ENCODE assay signal across 8 mouse cellular contexts in genomic region chr5:34549483-34550221, GRCm38 (mm10). TPM values are rescaled to one million over a fixed set of nuclear protein-coding genes. Genes with fewer than 3 reads are reported as not detected.
A peak's percentile ranks its signal among the peaks of the same experiment; 100 is the strongest.
DNase-seq lines count a peak whose midpoint lies in the region; ATAC-seq and TF ChIP-seq lines count a peak whose summit lies in the region.

No protein-coding gene starts in this region.

- H3K27ac ChIP-seq in spleen, adult 2 months (ENCODE audit: insufficient read depth, low read length), result no peak overlapping the region
- H3K27ac ChIP-seq in heart, embryonic 11.5 days (ENCODE audit: low read depth, low read length), result no peak overlapping the region
- H3K27ac ChIP-seq in kidney, postnatal 0 days, result peak overlapping the region; percentile 39; the same call in 1 of the 2 replicates
- 0 out of 2 replicates have a peak overlapping the region, but pooled peaks have one; percentile 5 for H3K27ac ChIP-seq in macrophage
- H3K27ac ChIP-seq in testis, adult 2 months (ENCODE audit: control insufficient read depth, insufficient read depth, low read depth, low read length), result no peak overlapping the region

- peaks cover 100% of the 10 kb centered on the region for H3K79me2 ChIP-seq in macrophage (ENCODE audit: inconsistent target)

- TF ChIP-seq POLR2A in spleen, adult 2 months (IDR thresholded peaks at IDR 0.05; ENCODE audit: low read depth, low read length), result no peak
- no peak for TF ChIP-seq POLR2A in testis, adult 2 months (IDR thresholded peaks at IDR 0.05; ENCODE audit: control insufficient read depth, low read depth, low read length)

- peaks cover 24% of the 10 kb centered on the region for H3K4me1 ChIP-seq in spleen, adult 2 months (ENCODE audit: control insufficient read depth, insufficient read depth, insufficient read length)
- H3K4me1 ChIP-seq in heart, embryonic 11.5 days (ENCODE audit: control insufficient read depth, insufficient read depth, low read length), result no peaks in the 10 kb centered on the region
- peaks cover 4% of the 10 kb centered on the region; the same call in 1 of the 2 replicates for H3K4me1 ChIP-seq in kidney, postnatal 0 days (replicated peaks; ENCODE audit: insufficient read depth, low read length)
- peaks cover 7% of the 10 kb centered on the region for H3K4me1 ChIP-seq in testis, adult 2 months (ENCODE audit: control insufficient read depth, insufficient read depth, low read length)

- TF ChIP-seq CTCF in spleen, adult 2 months (IDR thresholded peaks at IDR 0.05; ENCODE audit: extremely low read depth, insufficient read depth, insufficient read length, insufficient replicate concordance), result no peak
- TF ChIP-seq CTCF in kidney, postnatal 0 days (IDR thresholded peaks at IDR 0.05; ENCODE audit: low read depth), result no peak
- TF ChIP-seq CTCF in testis, adult 2 months (IDR thresholded peaks at IDR 0.05; ENCODE audit: control insufficient read depth, insufficient read depth, insufficient replicate concordance, low read depth, low read length), result no peak

- no peaks in the 10 kb centered on the region for H3K27me3 ChIP-seq in spleen, adult 2 months (ENCODE audit: control insufficient read depth, insufficient read depth, low read length)
- no peaks in the 10 kb centered on the region for H3K27me3 ChIP-seq in heart, embryonic 11.5 days (ENCODE audit: control insufficient read depth, insufficient read depth, low read length)
- H3K27me3 ChIP-seq in kidney, postnatal 0 days (ENCODE audit: insufficient read depth, low read length), result no peaks in the 10 kb centered on the region
- no peaks in the 10 kb centered on the region for H3K27me3 ChIP-seq in testis, adult 2 months (ENCODE audit: control insufficient read depth, insufficient read depth, low read length)

- H3K4me3 ChIP-seq in spleen, adult 2 months (ENCODE audit: extremely low read depth, insufficient read depth, insufficient read length), result peak overlapping the region; percentile 55
- H3K4me3 ChIP-seq in heart, embryonic 11.5 days (ENCODE audit: low read depth, low read length), result peak overlapping the region; percentile 71
- peak overlapping the region; percentile 72 for H3K4me3 ChIP-seq in kidney, postnatal 0 days (replicated peaks; ENCODE audit: low read depth, low read length)
- H3K4me3 ChIP-seq in macrophage (ENCODE audit: inconsistent target), result peak overlapping the region; percentile 11; the same call in 1 of the 2 replicates
- peak overlapping the region; percentile 35 for H3K4me3 ChIP-seq in testis, adult 2 months (ENCODE audit: control insufficient read depth, low read depth, low read length)

- H3K9me3 ChIP-seq in heart, embryonic 11.5 days (replicated peaks; ENCODE audit: control insufficient read depth, low read length), result no peaks in the 10 kb centered on the region
- H3K9me3 ChIP-seq in kidney, postnatal 0 days (replicated peaks; ENCODE audit: low read length), result no peaks in the 10 kb centered on the region

- WGBS in spleen, adult 2 months, result 3% methylated on average over 48 of the region's 49 CpGs
- WGBS in heart, embryonic 11.5 days (ENCODE audit: insufficient replicate concordance), result under 1% methylated on average over 49 of the region's 49 CpGs
- WGBS in kidney, postnatal 0 days, result under 1% methylated on average over 47 of the region's 49 CpGs
- 6% methylated on average over 38 of the region's 49 CpGs for WGBS in macrophage (ENCODE audit: missing documents)

- peak overlapping the region; percentile 94 for H3K4me2 ChIP-seq in heart, embryonic 11.5 days
- peak overlapping the region; percentile 82 for H3K4me2 ChIP-seq in kidney, postnatal 0 days (ENCODE audit: low read length)

- ATAC-seq in heart, embryonic 11.5 days (replicated peaks; ENCODE audit: insufficient number of reproducible peaks, low FRiP score, low TSS enrichment), result peak; percentile 81
- ATAC-seq in kidney, postnatal 0 days (replicated peaks; ENCODE audit: low FRiP score, low read depth), result peak; percentile 67

- DNase-seq in spleen, adult 2 months (ENCODE audit: low read depth in 1 of 2, low spot score in 2 of 2), result no peak
- DNase-seq in spleen, postnatal 36 days (ENCODE audit: low spot score in 2 of 2), result no peak
- peak; percentile 26 to 47 for DNase-seq in cerebellum, postnatal 36 days
- peak; percentile 72 for DNase-seq in kidney, postnatal 0 days (ENCODE audit: low spot score)
- DNase-seq in spleen, postnatal 14 days (ENCODE audit: low spot score in 2 of 2), result no peak

- H3K9ac ChIP-seq in heart, embryonic 11.5 days (ENCODE audit: low read depth, low read length), result peak overlapping the region; percentile 89
- H3K9ac ChIP-seq in kidney, postnatal 0 days (ENCODE audit: low read depth, low read length), result peak overlapping the region; percentile 79

- peaks cover 20% of the 10 kb centered on the region for H3K36me3 ChIP-seq in spleen, adult 2 months (ENCODE audit: control insufficient read depth, insufficient read depth, low read length)
- 0 out of 2 replicates have a peak, but pooled peaks cover 4% of the 10 kb centered on the region for H3K36me3 ChIP-seq in heart, embryonic 11.5 days (ENCODE audit: control insufficient read depth, insufficient read depth, low read length)
- peaks cover 11% of the 10 kb centered on the region for H3K36me3 ChIP-seq in kidney, postnatal 0 days (ENCODE audit: insufficient read depth, low read length)
- H3K36me3 ChIP-seq in macrophage (ENCODE audit: inconsistent target), result peaks cover 64% of the 10 kb centered on the region
- no peaks in the 10 kb centered on the region for H3K36me3 ChIP-seq in testis, adult 2 months (ENCODE audit: control insufficient read depth, insufficient read depth, low read length)

RNA-seq across cellular contexts. Expression of gene Add1, which starts 23.8 kb away (rescaled TPM):
- 152 and 170 TPM in 2 replicates for polyA plus RNA-seq in spleen, adult 2 months (2012; rRNA removed)
- polyA plus RNA-seq in heart, embryonic 11.5 days (2014; fragmentation: Nextera tagmentation; extraction: Ambion mirVana), result 166 and 173 TPM in 2 replicates
- 130 and 143 TPM in 2 replicates for polyA plus RNA-seq in kidney, postnatal 0 days (2015; fragmentation: Nextera tagmentation; extraction: Ambion mirVana)
- total RNA-seq in macrophage (2018; cell fraction: chromatin; rRNA removed), result 100 to 1,000 TPM; 113 to 315 (median 212) TPM
- 100 to 1,000 TPM in 22 of 26 experiments, 10 to 100 TPM in 4; 93.8 to 151 (median 117) TPM for total RNA-seq in macrophage (2018; cell fraction: cytosol; rRNA removed)
- 100 to 1,000 TPM in 25 of 26 experiments, 10 to 100 TPM in 1; 98.1 to 214 (median 158) TPM for total RNA-seq in macrophage (2018; cell fraction: nucleus; rRNA removed)
- 107 to 147 TPM (median 116 TPM) in 3 replicates for polyA plus RNA-seq in macrophage (2018)
- 31.5 and 40.8 TPM in 2 replicates for polyA plus RNA-seq in testis, adult 2 months (2012; rRNA removed)

RNA-seq across cellular contexts. Expression of gene Sh3bp2, which starts 24.0 kb away (rescaled TPM):
- polyA plus RNA-seq in spleen, adult 2 months (2012; rRNA removed), result 50.7 and 51.3 TPM in 2 replicates
- polyA plus RNA-seq in heart, embryonic 11.5 days (2014; fragmentation: Nextera tagmentation; extraction: Ambion mirVana), result 4.2 and 5.2 TPM in 2 replicates
- 6.2 and 8.9 TPM in 2 replicates for polyA plus RNA-seq in kidney, postnatal 0 days (2015; fragmentation: Nextera tagmentation; extraction: Ambion mirVana)
- total RNA-seq in macrophage (2018; cell fraction: chromatin; rRNA removed), result 100 to 1,000 TPM; 175 to 607 (median 366) TPM
- total RNA-seq in macrophage (2018; cell fraction: cytosol; rRNA removed), result 100 to 1,000 TPM in 18 of 26 experiments, 10 to 100 TPM in 8; 68.6 to 194 (median 120) TPM
- 100 to 1,000 TPM; 130 to 352 (median 231) TPM for total RNA-seq in macrophage (2018; cell fraction: nucleus; rRNA removed)
- 112 to 135 TPM (median 116 TPM) in 3 replicates for polyA plus RNA-seq in macrophage (2018)
- 4.9 and 5.0 TPM in 2 replicates for polyA plus RNA-seq in testis, adult 2 months (2012; rRNA removed)

RNA-seq across cellular contexts. Expression of gene Tnip2, which starts 35.9 kb away (rescaled TPM):
- polyA plus RNA-seq in spleen, adult 2 months (2012; rRNA removed), result 23.3 and 27.4 TPM in 2 replicates
- polyA plus RNA-seq in heart, embryonic 11.5 days (2014; fragmentation: Nextera tagmentation; extraction: Ambion mirVana), result 12.7 and 14.2 TPM in 2 replicates
- polyA plus RNA-seq in kidney, postnatal 0 days (2015; fragmentation: Nextera tagmentation; extraction: Ambion mirVana), result 16.5 and 17.6 TPM in 2 replicates
- 100 to 1,000 TPM; 108 to 396 (median 174) TPM for total RNA-seq in macrophage (2018; cell fraction: chromatin; rRNA removed)
- 10 to 100 TPM; 16.4 to 32.3 (median 19.7) TPM for total RNA-seq in macrophage (2018; cell fraction: cytosol; rRNA removed)
- 100 to 1,000 TPM in 14 of 26 experiments, 10 to 100 TPM in 12; 60.1 to 370 (median 104) TPM for total RNA-seq in macrophage (2018; cell fraction: nucleus; rRNA removed)
- polyA plus RNA-seq in macrophage (2018), result 20.0 to 28.2 TPM (median 24.5 TPM) in 3 replicates
- 5.4 and 5.8 TPM in 2 replicates for polyA plus RNA-seq in testis, adult 2 months (2012; rRNA removed)

Comparison
In these comparisons a context has a peak if more than half of its experiments do, and no peak if none do; other contexts are left out.
1. DNase-seq: peak in cerebellum, postnatal 36 days (2 of 2) and kidney, postnatal 0 days (single experiment); none in spleen, adult 2 months (0 of 2), spleen, postnatal 36 days (0 of 2) and spleen, postnatal 14 days (0 of 2).
2. H3K27ac ChIP-seq: peak in kidney, postnatal 0 days (single experiment) and macrophage (single experiment); none in spleen, adult 2 months (single experiment), heart, embryonic 11.5 days (single experiment) and testis, adult 2 months (single experiment).
3. H3K4me3 ChIP-seq: peak in every context shown above with its lines; median percentile 72 in kidney, postnatal 0 days; 71 in heart, embryonic 11.5 days; 55 in spleen, adult 2 months; 35 in testis, adult 2 months; 11 in macrophage.